Mouse (Mus musculus): ENCODE results near the gene Gm49395.

GRCm38 (mm10) chr13:115096216-115096615, 5.5 kb downstream of the Gm49395 start:
- TF ChIP-seq CTCF (IDR thresholded peaks at IDR 0.05; ENCODE audit: borderline replicate concordance, insufficient read depth, low read length) (no peak), POLR2A (IDR thresholded peaks at IDR 0.05; ENCODE audit: low read depth, low read length) (no peak)

All from embryonic fibroblast, embryonic 13.5 days (primary cell).